Mouse (Mus musculus): Measurements from ENCODE around the gene Cnbd2.
A peak's percentile ranks its signal among the peaks of the same experiment; 100 is the strongest.

Cnbd2 gene

DNA sequence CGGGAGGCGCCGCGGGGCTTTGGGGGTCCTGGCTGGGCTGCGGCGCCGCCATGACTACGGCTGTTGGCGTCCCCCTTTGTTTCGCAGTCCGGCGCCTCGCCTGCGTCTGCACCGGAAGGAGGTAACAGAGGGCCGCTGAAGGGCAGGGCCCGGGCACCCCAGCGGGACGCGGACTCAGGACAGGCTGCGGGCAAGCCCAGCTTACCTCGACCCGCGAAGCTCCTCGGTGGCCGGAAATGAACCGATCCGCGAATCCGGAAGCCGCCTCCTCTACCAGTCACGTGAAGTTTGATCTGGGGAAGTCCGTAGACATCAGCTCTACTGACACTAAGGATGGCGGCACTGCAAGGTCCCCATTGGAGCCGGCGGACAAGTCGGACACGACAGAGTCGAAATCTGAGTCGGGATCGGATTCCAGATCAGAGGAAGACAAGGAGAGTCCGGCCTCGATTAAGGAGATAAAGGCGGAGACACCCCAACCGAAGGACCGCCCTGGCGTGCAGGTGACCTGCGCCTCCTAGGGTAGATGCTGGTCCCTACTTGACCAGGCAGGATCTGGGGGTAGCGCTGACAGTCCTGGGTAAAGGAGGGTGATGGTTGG lies at the start of gene Cnbd2, which contains the start of gene Scand1:
Gene Cnbd2, plus strand, starts transcription at position 3 of the 601 bp plus-strand sequence.
Gene Scand1, minus strand, starts transcription at position 408 of the 601 bp plus-strand sequence.
- DNase-seq = peak; percentile 90 to 91

GRCm38 (mm10) chr2:156263204-156263893 lies 48.8 kb upstream of the Cnbd2 start:
- DNase-seq = no peak

DNA sequence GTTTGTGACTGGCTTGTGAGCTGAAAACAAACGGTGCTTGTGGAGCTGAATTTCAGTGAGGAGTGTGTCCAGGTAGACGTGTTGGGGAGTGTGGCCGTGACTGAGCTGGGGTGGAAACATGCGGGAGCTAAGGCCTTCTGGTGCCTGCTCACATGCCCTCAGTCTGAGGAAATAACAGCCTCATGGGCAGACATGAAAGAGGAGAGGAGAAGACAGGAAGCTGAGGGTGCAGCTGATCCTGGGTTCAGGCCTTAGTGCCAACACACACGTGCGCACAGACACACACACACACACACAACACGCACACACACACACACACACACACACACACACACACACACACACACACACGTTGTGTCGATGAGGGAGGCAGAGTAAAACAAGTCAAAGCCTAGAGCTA lies 44.5 kb upstream of the Cnbd2 start:
- no peak for DNase-seq

- DNase-seq = no peak
Observed at GRCm38 (mm10) chr2:156272553-156272952, 39.5 kb upstream of the Cnbd2 start.

DNA sequence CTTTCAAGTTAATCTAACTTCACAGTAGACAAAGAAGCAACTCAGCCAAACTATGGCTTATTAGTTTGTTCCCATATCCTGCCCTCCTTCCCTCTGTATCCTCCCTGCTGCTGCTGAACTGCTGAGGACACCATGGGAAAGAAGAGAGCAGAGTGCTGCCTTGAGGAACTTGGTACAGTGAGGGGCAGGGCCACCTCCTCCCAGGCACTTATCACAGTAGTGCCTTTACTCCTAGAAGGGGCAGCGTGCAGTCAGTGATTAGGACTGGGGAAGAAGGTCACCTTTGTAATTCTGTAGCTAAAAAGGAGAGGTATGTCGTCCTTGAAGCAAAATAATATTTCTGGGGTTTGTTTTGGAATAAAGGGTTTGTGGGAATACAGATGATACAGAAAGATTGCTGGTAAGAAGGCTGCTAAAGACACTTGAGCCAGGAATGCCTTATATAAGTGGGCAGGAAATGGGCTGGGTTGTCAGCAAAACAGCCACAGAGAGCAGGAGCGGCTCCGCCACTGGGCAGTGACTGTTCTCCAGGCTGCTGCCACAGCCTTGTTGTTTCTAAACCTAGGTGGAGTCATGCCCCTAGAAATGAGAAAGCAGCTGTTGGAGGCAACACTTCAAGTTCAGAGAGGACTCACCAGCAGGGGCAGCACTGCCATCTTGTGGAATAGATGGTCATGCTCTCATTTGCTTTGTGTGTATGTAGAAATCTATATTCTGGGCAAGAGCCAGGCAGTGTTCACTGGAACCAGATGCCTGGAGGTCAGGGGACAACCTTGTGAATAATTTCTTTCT lies 33.7 kb upstream of the Cnbd2 start:
- DNase-seq = peak; percentile 85 to 86

DNA sequence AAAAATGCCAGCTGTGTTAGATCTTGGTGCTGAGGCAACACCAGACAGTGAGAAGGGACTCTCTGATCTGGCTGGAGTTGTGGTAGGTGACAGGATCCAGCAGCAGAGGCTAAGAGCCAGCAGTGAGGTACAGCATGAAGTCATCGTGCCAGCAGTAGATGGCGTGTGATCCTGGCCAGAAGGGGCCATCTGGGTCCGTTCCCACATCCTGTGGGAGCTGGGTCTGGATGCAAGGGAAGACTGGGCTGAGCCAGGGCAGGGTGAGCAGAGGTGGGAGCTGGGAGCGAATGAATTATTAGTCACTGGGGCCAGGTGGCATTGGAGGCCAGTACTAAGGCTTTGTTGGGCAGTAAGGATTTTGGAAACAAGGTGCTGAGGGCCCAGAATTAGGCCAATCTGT lies 30.9 kb upstream of the Cnbd2 start:
- peak; percentile 55 to 67 for DNase-seq

- no peak for DNase-seq
Observed at GRCm38 (mm10) chr2:156285161-156285560, 26.9 kb upstream of the Cnbd2 start.

DNA sequence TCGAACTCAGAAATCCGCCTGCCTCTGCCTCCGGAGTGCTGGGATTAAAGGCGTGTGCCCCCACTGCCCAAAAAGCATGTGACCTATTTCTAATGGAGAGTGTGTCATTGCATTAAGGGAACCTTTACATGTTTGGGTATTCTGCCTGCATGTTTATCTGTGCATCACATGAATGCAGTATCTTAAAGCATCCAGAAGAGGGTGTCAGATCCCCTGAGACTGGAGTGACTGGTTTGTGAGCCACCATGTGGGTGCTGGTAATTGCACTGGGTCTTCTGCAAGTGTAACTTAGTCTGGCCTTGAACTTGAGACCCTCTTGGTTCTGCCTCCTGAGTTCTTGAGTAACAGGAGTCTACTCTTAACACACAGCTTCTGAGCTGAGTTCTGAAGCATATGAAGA lies 25.4 kb upstream of the Cnbd2 start:
- DNase-seq = no peak

GRCm38 (mm10) chr2:156288222-156288621 lies 23.9 kb upstream of the Cnbd2 start:
- DNase-seq = no peak

- peak; percentile 58 to 67 for DNase-seq
Observed at GRCm38 (mm10) chr2:156289552-156290160, 22.4 kb upstream of the Cnbd2 start.

DNA sequence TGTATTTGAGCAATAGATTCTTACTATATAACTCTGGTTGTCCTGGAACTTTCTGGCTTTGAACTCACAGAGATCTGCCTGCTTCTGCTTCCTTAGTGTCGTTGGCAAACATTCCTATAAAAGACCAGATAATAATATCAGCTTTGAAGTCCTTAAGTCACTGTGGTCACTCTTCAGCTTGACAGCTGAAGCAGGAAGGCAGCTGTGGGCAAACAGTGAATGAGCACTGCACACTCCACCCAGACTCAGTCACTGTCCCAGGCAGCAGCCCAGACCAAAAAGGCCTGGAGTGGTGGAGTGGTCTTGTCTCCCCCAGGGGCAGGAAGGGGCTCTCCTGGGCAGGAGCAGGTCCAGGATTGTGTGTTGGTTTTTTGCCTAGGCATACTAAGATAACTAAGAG lies 20.1 kb upstream of the Cnbd2 start:
- DNase-seq = no peak

- no peak for DNase-seq
Observed at GRCm38 (mm10) chr2:156295601-156296063, 16.5 kb upstream of the Cnbd2 start.

DNA sequence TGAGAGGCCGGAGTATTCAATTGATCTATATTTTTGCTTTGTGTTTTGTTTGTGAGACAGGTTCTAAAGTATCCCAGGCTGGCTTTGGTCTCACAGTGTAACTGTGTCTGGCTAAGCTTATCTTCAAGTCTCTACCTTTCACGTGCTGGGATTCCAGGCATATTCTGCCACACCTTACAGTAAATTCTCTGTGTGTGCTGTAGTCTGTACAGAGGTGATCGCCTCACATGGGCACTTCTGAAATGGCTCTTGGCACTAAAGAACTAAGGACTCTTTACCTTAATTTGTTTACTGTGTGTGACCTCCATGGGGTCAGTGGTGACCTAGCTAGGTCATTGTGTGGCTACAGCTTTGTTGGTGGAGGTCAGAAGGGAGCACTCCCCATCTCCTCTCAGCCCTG lies 15.9 kb upstream of the Cnbd2 start:
- DNase-seq = no peak

- no peak for DNase-seq
Observed at GRCm38 (mm10) chr2:156297653-156298052, 14.4 kb upstream of the Cnbd2 start.

- DNase-seq = no peak
Observed at GRCm38 (mm10) chr2:156298458-156298857, 13.6 kb upstream of the Cnbd2 start.

DNA sequence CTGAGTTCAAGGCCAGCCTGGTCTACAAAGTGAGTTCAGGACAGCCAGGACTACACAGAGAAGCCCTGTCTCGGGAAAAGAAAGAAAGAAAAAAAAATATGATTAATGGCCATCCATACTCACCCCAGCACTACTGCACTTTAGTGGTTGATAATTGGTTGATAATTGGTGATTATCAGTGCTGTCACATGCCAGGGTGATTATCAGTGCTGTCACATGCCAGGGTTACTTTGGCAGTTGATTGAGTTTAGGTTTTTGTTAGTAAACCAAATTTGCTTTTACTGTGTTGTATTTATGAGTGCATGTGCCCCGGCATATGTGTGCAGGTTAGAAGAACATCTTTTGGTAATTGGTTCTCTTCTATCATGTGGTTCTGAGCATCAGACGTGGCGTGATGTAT lies 10.0 kb upstream of the Cnbd2 start:
- DNase-seq = no peak

DNA sequence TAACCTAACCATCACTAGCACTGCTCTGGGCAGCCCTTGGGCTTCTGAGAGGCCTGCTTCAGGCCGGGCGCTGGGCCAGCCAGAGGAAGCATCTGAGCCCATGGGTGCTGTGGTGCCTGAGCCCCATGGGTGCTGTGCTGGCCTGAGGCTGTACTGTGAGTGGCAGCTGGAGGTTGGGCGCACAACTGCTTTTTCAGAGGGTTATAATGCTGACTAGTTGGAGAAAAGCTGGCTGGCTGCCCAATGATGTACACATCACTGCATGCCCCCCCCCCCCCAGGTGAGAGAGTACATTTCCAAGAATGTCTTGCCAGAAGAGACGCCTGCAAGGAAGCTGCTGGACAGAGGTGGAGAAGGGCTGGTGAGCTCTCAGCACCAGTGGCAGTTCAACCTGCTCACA lies 7.7 kb upstream of the Cnbd2 start:
- peak in 1 of 2 experiments; percentile 26 for DNase-seq

DNA sequence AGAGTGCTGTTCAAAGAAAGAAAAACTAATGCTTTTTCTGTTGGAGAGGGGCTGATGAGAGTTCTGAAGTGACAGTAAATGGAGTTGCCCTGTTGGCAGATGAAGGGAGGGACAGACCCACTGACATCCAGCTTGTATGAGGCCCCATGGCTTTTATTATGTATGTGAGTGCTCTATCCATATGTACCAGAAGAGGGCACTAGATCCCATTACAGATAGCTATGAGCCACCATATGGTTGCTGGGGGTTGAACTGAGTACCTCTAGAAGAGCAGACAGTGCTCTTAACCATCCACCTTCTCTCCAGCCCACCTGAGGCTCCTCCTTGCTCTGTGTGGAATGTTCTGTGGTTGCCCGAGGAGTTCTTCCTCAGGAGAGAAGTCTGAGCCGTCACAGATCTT lies 6.3 kb upstream of the Cnbd2 start:
- peak; percentile 51 to 66 for DNase-seq

- peak; percentile 39 to 44 for DNase-seq
Observed at GRCm38 (mm10) chr2:156307261-156307660, 4.8 kb upstream of the Cnbd2 start.

GRCm38 (mm10) chr2:156309948-156310347 lies 2.2 kb upstream of the Cnbd2 start:
- DNase-seq = no peak

DNA sequence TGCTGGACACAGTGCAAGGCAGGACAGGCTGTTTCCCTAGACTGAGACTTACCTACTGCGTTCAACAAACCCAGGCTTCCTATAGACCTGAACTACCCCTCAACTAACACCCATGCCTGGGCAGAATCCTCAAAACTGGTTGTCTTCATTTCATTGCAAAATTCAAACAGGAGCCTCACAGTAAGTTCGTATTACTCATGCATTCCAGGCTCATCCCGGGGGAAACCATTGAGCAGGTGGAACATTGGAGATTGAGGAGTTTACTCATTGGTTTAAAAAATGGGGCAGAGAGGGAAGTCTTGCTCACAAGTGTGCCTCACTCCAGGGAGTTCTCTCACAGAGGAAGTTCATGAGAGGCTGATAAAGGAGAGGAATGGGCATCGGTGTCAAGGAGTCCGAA lies 1.6 kb upstream of the Cnbd2 start:
- no peak for DNase-seq

- DNase-seq = no peak
Observed at GRCm38 (mm10) chr2:156310945-156311344, 1.2 kb upstream of the Cnbd2 start.

GRCm38 (mm10) chr2:156311441-156311840 lies 658 bp upstream of the Cnbd2 start:
- DNase-seq = no peak

Measured in cerebellum, postnatal 10 days (tissue).